Comparison of ENCODE assay signal across 19 mouse cellular contexts in genomic region chr14:21222206-21222605, GRCm38 (mm10).
DNase-seq lines count a peak whose midpoint lies in the region; ATAC-seq and TF ChIP-seq lines count a peak whose summit lies in the region.
"Had no signal": no experiment of that assay in that cellular context is flagged by ENCODE, and none has a peak within 500 bp of the region (broad histone marks: within the 10 kb centered on the region; RNA-seq: fewer than 3 reads in every experiment).

No protein-coding gene starts in this region.

- H3K9me3 ChIP-seq in forebrain, embryonic 14.5 days (replicated peaks; ENCODE audit: control insufficient read depth, low read length), result no peaks in the 10 kb centered on the region
- H3K9me3 ChIP-seq in forebrain, embryonic 11.5 days (ENCODE audit: control insufficient read depth, low read length), result no peaks in the 10 kb centered on the region
- H3K9me3 ChIP-seq in forebrain, postnatal 0 days (ENCODE audit: low read length), result no peaks in the 10 kb centered on the region
- H3K9me3 ChIP-seq in liver, postnatal 0 days (ENCODE audit: low read length), result no peaks in the 10 kb centered on the region
- H3K9me3 ChIP-seq: embryonic facial prominence, embryonic 15.5 days; heart, embryonic 15.5 days; limb, embryonic 13.5 days; liver, embryonic 15.5 days had no signal

- no peaks in the 10 kb centered on the region for H3K27me3 ChIP-seq in forebrain, embryonic 14.5 days (replicated peaks; ENCODE audit: control insufficient read depth, insufficient read depth, low read length)
- no peaks in the 10 kb centered on the region for H3K27me3 ChIP-seq in forebrain, embryonic 11.5 days (ENCODE audit: control insufficient read depth, insufficient read depth, low read length)
- no peaks in the 10 kb centered on the region for H3K27me3 ChIP-seq in forebrain, postnatal 0 days (ENCODE audit: insufficient read depth, low read length)
- H3K27me3 ChIP-seq in liver, postnatal 0 days (ENCODE audit: insufficient read depth, low read length), result no peaks in the 10 kb centered on the region
- H3K27me3 ChIP-seq: embryonic facial prominence, embryonic 15.5 days; heart, embryonic 15.5 days; limb, embryonic 13.5 days; liver, embryonic 15.5 days had no signal

- 0 out of 2 replicates have a peak overlapping the region, but pooled peaks have one; percentile 56 for H3K27ac ChIP-seq in forebrain, embryonic 14.5 days (ENCODE audit: low read depth, low read length)
- no peak overlapping the region for H3K27ac ChIP-seq in forebrain, embryonic 11.5 days (ENCODE audit: low read depth, low read length)
- peak overlapping the region; percentile 74 for H3K27ac ChIP-seq in forebrain, postnatal 0 days (ENCODE audit: low read depth, low read length)
- no peak overlapping the region for H3K27ac ChIP-seq in liver, postnatal 0 days (ENCODE audit: low read depth)
- H3K27ac ChIP-seq: embryonic facial prominence, embryonic 15.5 days; heart, embryonic 15.5 days; limb, embryonic 13.5 days; liver, embryonic 15.5 days had no signal

- no peak for TF ChIP-seq CTCF in forebrain, postnatal 0 days (IDR thresholded peaks at IDR 0.05; ENCODE audit: low read depth)
- no peak for TF ChIP-seq CTCF in liver, postnatal 0 days (IDR thresholded peaks at IDR 0.05; ENCODE audit: low read depth)

- no peaks in the 10 kb centered on the region for H3K36me3 ChIP-seq in forebrain, embryonic 14.5 days (ENCODE audit: control insufficient read depth, insufficient read depth, low read length)
- H3K36me3 ChIP-seq in forebrain, embryonic 11.5 days (ENCODE audit: control insufficient read depth, insufficient read depth, low read length), result no peaks in the 10 kb centered on the region
- no peaks in the 10 kb centered on the region for H3K36me3 ChIP-seq in forebrain, postnatal 0 days (ENCODE audit: insufficient read depth)
- no peaks in the 10 kb centered on the region for H3K36me3 ChIP-seq in liver, postnatal 0 days (replicated peaks; ENCODE audit: insufficient read depth, low read length)
- H3K36me3 ChIP-seq: embryonic facial prominence, embryonic 15.5 days; heart, embryonic 15.5 days; limb, embryonic 13.5 days; liver, embryonic 15.5 days had no signal

- no peak overlapping the region for H3K4me2 ChIP-seq in forebrain, embryonic 14.5 days (ENCODE audit: low read length)
- H3K4me2 ChIP-seq in forebrain, embryonic 11.5 days (ENCODE audit: low read depth, low read length, severe bottlenecking), result no peak overlapping the region
- no peak overlapping the region for H3K4me2 ChIP-seq in forebrain, postnatal 0 days (ENCODE audit: low read depth)
- no peak overlapping the region for H3K4me2 ChIP-seq in liver, postnatal 0 days (ENCODE audit: low read depth, low read length)
- H3K4me2 ChIP-seq: embryonic facial prominence, embryonic 15.5 days; heart, embryonic 15.5 days; limb, embryonic 13.5 days; liver, embryonic 15.5 days had no signal

- H3K4me1 ChIP-seq in forebrain, embryonic 14.5 days (ENCODE audit: control insufficient read depth, insufficient read depth, low read length), result peaks cover 6% of the 10 kb centered on the region
- no peaks in the 10 kb centered on the region for H3K4me1 ChIP-seq in forebrain, embryonic 11.5 days (replicated peaks; ENCODE audit: control insufficient read depth, insufficient read depth, low read length)
- peaks cover 21% of the 10 kb centered on the region; the same call in 1 of the 2 replicates for H3K4me1 ChIP-seq in forebrain, postnatal 0 days (ENCODE audit: insufficient read depth)
- no peaks in the 10 kb centered on the region for H3K4me1 ChIP-seq in liver, postnatal 0 days (ENCODE audit: insufficient read depth)

- peak; percentile 32; the same call in 1 of the 2 replicates for ATAC-seq in forebrain, embryonic 14.5 days
- no peak for ATAC-seq in forebrain, embryonic 11.5 days (replicated peaks; ENCODE audit: low FRiP score)
- peak; percentile 74 for ATAC-seq in forebrain, postnatal 0 days
- ATAC-seq in liver, postnatal 0 days, result no peak

- TF ChIP-seq EP300 in liver, postnatal 0 days (IDR thresholded peaks at IDR 0.05; ENCODE audit: low read depth), result no peak

- peak; percentile 80 for DNase-seq in forebrain, embryonic 14.5 days (ENCODE audit: low spot score)
- no peak for DNase-seq in forebrain, embryonic 11.5 days (ENCODE audit: low spot score)
- peak; percentile 13 for DNase-seq in layer of hippocampus, adult 9-10 months (ENCODE audit: low spot score)
- no peak for DNase-seq in layer of hippocampus, adult 8-10 months (ENCODE audit: low spot score in 2 of 2)
- peak; percentile 80 for DNase-seq in brain, adult 2 months (ENCODE audit: low read depth, low spot score)
- peak; percentile 68 for DNase-seq in forebrain, postnatal 0 days
- DNase-seq in Muller cell, postnatal 12 days (ENCODE audit: inconsistent ontology term), result no peak
- no peak for DNase-seq in liver, postnatal 0 days
- DNase-seq: cerebellum, adult 2 months; gastrocnemius, postnatal 10 days; heart, adult 18-20 months; kidney, adult 2 months; kidney, postnatal 25 days; lung, postnatal 10 days; thymus, adult 18-20 months had no signal

- H3K9ac ChIP-seq in forebrain, embryonic 14.5 days (ENCODE audit: low read length), result no peak overlapping the region
- H3K9ac ChIP-seq in forebrain, embryonic 11.5 days (ENCODE audit: low read length), result no peak overlapping the region
- no peak overlapping the region for H3K9ac ChIP-seq in forebrain, postnatal 0 days
- H3K9ac ChIP-seq in liver, postnatal 0 days (replicated peaks), result no peak overlapping the region
- H3K9ac ChIP-seq: embryonic facial prominence, embryonic 15.5 days; heart, embryonic 15.5 days; limb, embryonic 13.5 days; liver, embryonic 15.5 days had no signal

- WGBS in forebrain, embryonic 14.5 days, result 49% methylated on average over 3 of the region's 3 CpGs
- WGBS in forebrain, embryonic 11.5 days, result 64% methylated on average over 3 of the region's 3 CpGs
- 24% methylated on average over 3 of the region's 3 CpGs for WGBS in forebrain, postnatal 0 days
- 87% methylated on average over 3 of the region's 3 CpGs for WGBS in liver, postnatal 0 days (ENCODE audit: insufficient replicate concordance)

- no peak overlapping the region for H3K4me3 ChIP-seq in forebrain, embryonic 14.5 days (ENCODE audit: low read depth, low read length)
- no peak overlapping the region for H3K4me3 ChIP-seq in forebrain, embryonic 11.5 days (ENCODE audit: low read depth, low read length)
- H3K4me3 ChIP-seq in forebrain, postnatal 0 days (ENCODE audit: low read depth, low read length), result no peak overlapping the region
- no peak overlapping the region for H3K4me3 ChIP-seq in liver, postnatal 0 days (ENCODE audit: low read depth, low read length)
- H3K4me3 ChIP-seq: embryonic facial prominence, embryonic 15.5 days; heart, embryonic 15.5 days; limb, embryonic 13.5 days; liver, embryonic 15.5 days had no signal

Comparison
In these comparisons a context has a peak if more than half of its experiments do, and no peak if none do; other contexts are left out.
1. ATAC-seq: peak in forebrain, embryonic 14.5 days (single experiment) and forebrain, postnatal 0 days (single experiment); none in forebrain, embryonic 11.5 days (single experiment) and liver, postnatal 0 days (single experiment).
2. DNase-seq: peak in forebrain, embryonic 14.5 days (single experiment), layer of hippocampus, adult 9-10 months (single experiment), brain, adult 2 months (single experiment) and forebrain, postnatal 0 days (single experiment); none in forebrain, embryonic 11.5 days (single experiment), layer of hippocampus, adult 8-10 months (0 of 2), Muller cell, postnatal 12 days (single experiment) and liver, postnatal 0 days (single experiment).
3. H3K27ac ChIP-seq: peak in forebrain, embryonic 14.5 days (single experiment) and forebrain, postnatal 0 days (single experiment); none in forebrain, embryonic 11.5 days (single experiment) and liver, postnatal 0 days (single experiment).